Mouse (Mus musculus) MEL (cell line): ENCODE results near the gene Ikzf1. TPM values are rescaled to one million over a fixed set of nuclear protein-coding genes. Genes with fewer than 3 reads are reported as not detected.

Source experiments
- DNase-seq: peaks from one replicate; pipeline ENCODE4 v3.0.0; 2011; ENCODE audit warnings: low read depth, low spot score
- H3K27ac ChIP-seq: 2 replicates; pipeline ENCODE4 v1.5.1; 2012; ENCODE audit warnings: low read depth, mild to moderate bottlenecking, control low read depth, low read length, moderate library complexity; ENCODE audit not compliant: control insufficient read depth
- H3K27me3 ChIP-seq, 2 experiments: fragments of 150-350 bp in 1 of 2; sonication (generic) in 1 of 2; 2 replicates each; pipeline ENCODE4 v1.6.1; 2012; ENCODE audit warnings: low read length in 2 of 2, mild to moderate bottlenecking in 2 of 2, improper control_type of control experiment in 1 of 2, moderate library complexity in 1 of 2; ENCODE audit not compliant: insufficient read depth in 2 of 2, control insufficient read depth in 1 of 2
- H3K36me3 ChIP-seq, 2 experiments: 2 replicates each; pipeline ENCODE4 v1.6.1; 2012 to 2014; ENCODE audit warnings: low read length in 2 of 2, improper control_type of control experiment in 1 of 2, inconsistent platforms in 1 of 2, mild to moderate bottlenecking in 1 of 2; ENCODE audit not compliant: insufficient read depth in 2 of 2, control insufficient read depth in 1 of 2
- H3K4me1 ChIP-seq, 2 experiments: fragments of 150-350 bp in 1 of 2; sonication (generic) in 1 of 2; 2 replicates each; pipeline ENCODE4 v1.6.1; 2012; ENCODE audit warnings: low read length in 2 of 2, improper control_type of control experiment in 1 of 2, mild to moderate bottlenecking in 1 of 2; ENCODE audit not compliant: insufficient read depth in 2 of 2, control insufficient read depth in 1 of 2
- H3K4me3 ChIP-seq, 2 experiments: fragments of 150-350 bp in 1 of 2; sonication (generic) in 1 of 2; 2 replicates each; pipeline ENCODE4 v1.5.1; 2012; ENCODE audit warnings: low read depth in 2 of 2, low read length in 2 of 2, mild to moderate bottlenecking in 2 of 2, moderate library complexity in 2 of 2, control low read depth in 1 of 2, improper control_type of control experiment in 1 of 2; ENCODE audit not compliant: control insufficient read depth in 1 of 2, insufficient read depth in 1 of 2
- H3K79me2 ChIP-seq: 2 replicates; pipeline ENCODE4 v1.6.1; 2012; ENCODE audit warnings: mild to moderate bottlenecking, low read length, moderate library complexity; ENCODE audit not compliant: control insufficient read depth, poor library complexity, insufficient read depth
- H3K9ac ChIP-seq: 2 replicates; pipeline ENCODE4 v1.6.1; 2012; ENCODE audit warnings: low read depth, mild to moderate bottlenecking, control low read depth, low read length, moderate library complexity; ENCODE audit not compliant: control insufficient read depth, poor library complexity, severe bottlenecking
- H3K9me3 ChIP-seq: fragments of 150-350 bp; sonication (generic); replicated peaks from 2 replicates; pipeline ENCODE4 v1.6.1; 2012; ENCODE audit warnings: mild to moderate bottlenecking, low read length, improper control_type of control experiment, moderate library complexity; ENCODE audit not compliant: insufficient read depth
- BHLHE40 ChIP-seq: IDR thresholded peaks from 2 replicates; pipeline ENCODE4 v1.6.1; 2012; ENCODE audit warnings: low read depth, mild to moderate bottlenecking, inconsistent platforms, low read length, improper control_type of control experiment, borderline replicate concordance
- CHD1 ChIP-seq: IDR thresholded peaks from 2 replicates; pipeline ENCODE4 v1.6.1; 2012; ENCODE audit warnings: low read depth, mild to moderate bottlenecking, inconsistent platforms, low read length, improper control_type of control experiment
- E2F4 ChIP-seq: IDR thresholded peaks from 2 replicates; pipeline ENCODE4 v1.6.1; 2011; ENCODE audit warnings: low read depth, low read length, improper control_type of control experiment, borderline replicate concordance
- ELF1 ChIP-seq: IDR thresholded peaks from 2 replicates; pipeline ENCODE4 v1.6.1; 2014; ENCODE audit warnings: low read depth, mild to moderate bottlenecking, inconsistent platforms, low read length, improper control_type of control experiment, moderate library complexity
- EP300 ChIP-seq, 2 experiments: IDR thresholded peaks; 2 replicates each; pipeline ENCODE4 v1.6.1; 2011; ENCODE audit warnings: improper control_type of control experiment in 2 of 2, low read length in 2 of 2, low read depth in 1 of 2, mild to moderate bottlenecking in 1 of 2
- ETS1 ChIP-seq: IDR thresholded peaks from 2 replicates; pipeline ENCODE4 v1.6.1; 2012; ENCODE audit warnings: low read depth, mild to moderate bottlenecking, inconsistent platforms, low read length, improper control_type of control experiment, moderate library complexity
- GABPA ChIP-seq: IDR thresholded peaks from 2 replicates; pipeline ENCODE4 v1.6.1; 2012; ENCODE audit warnings: low read depth, mild to moderate bottlenecking, inconsistent platforms, low read length, improper control_type of control experiment, moderate library complexity
- GATA1 ChIP-seq: IDR thresholded peaks from 2 replicates; pipeline ENCODE4 v1.6.1; 2011; ENCODE audit warnings: low read depth, low read length, improper control_type of control experiment
- HCFC1 ChIP-seq: IDR thresholded peaks from 2 replicates; pipeline ENCODE4 v1.6.1; 2012; ENCODE audit warnings: low read depth, mild to moderate bottlenecking, inconsistent platforms, low read length, improper control_type of control experiment, moderate library complexity
- KAT2A ChIP-seq: conservative IDR thresholded peaks from 2 replicates; pipeline ENCODE4 v1.6.1; 2012; ENCODE audit warnings: low read depth, low read length, improper control_type of control experiment, inconsistent platforms
- MAFK ChIP-seq: IDR thresholded peaks from 2 replicates; pipeline ENCODE4 v1.6.1; 2011; ENCODE audit warnings: low read depth, mild to moderate bottlenecking, low read length, improper control_type of control experiment, borderline replicate concordance
- MAX ChIP-seq: IDR thresholded peaks from 2 replicates; pipeline ENCODE4 v1.6.1; 2011; ENCODE audit warnings: low read length, improper control_type of control experiment
- MEF2A ChIP-seq: IDR thresholded peaks from 2 replicates; pipeline ENCODE4 v1.6.1; 2014; ENCODE audit warnings: low read depth, mild to moderate bottlenecking, inconsistent platforms, low read length, improper control_type of control experiment; ENCODE audit not compliant: poor library complexity, insufficient replicate concordance, severe bottlenecking; ENCODE audit errors: extremely low read depth
- MXI1 ChIP-seq: IDR thresholded peaks from 2 replicates; pipeline ENCODE4 v1.6.1; 2011; ENCODE audit warnings: mild to moderate bottlenecking, low read depth, low read length, improper control_type of control experiment
- MYB ChIP-seq: IDR thresholded peaks from 2 replicates; pipeline ENCODE4 v1.6.1; 2011; ENCODE audit warnings: mild to moderate bottlenecking, low read depth, low read length, improper control_type of control experiment
- MYC ChIP-seq: IDR thresholded peaks from 2 replicates; pipeline ENCODE4 v1.6.1; 2011; ENCODE audit warnings: low read depth, mild to moderate bottlenecking, low read length, improper control_type of control experiment, moderate library complexity
- NELFE ChIP-seq: IDR thresholded peaks from 2 replicates; pipeline ENCODE4 v1.6.1; 2011; ENCODE audit warnings: low read depth, low read length, improper control_type of control experiment
- POLR2A ChIP-seq, 2 experiments: IDR thresholded peaks; 2 replicates each; pipeline ENCODE4 v1.6.1; 2011 to 2012; ENCODE audit warnings: low read length in 2 of 2, mild to moderate bottlenecking in 2 of 2, control low read depth in 1 of 2, improper control_type of control experiment in 1 of 2, low read depth in 1 of 2, moderate library complexity in 1 of 2; ENCODE audit not compliant: control insufficient read depth in 1 of 2, insufficient read depth in 1 of 2, poor library complexity in 1 of 2
- POLR2AphosphoS2 ChIP-seq: IDR thresholded peaks from 2 replicates; pipeline ENCODE4 v1.6.1; 2011; ENCODE audit warnings: low read length, improper control_type of control experiment
- RAD21 ChIP-seq: IDR thresholded peaks from 2 replicates; pipeline ENCODE4 v1.6.1; 2011; ENCODE audit warnings: mild to moderate bottlenecking, low read depth, low read length, improper control_type of control experiment
- RCOR1 ChIP-seq: IDR thresholded peaks from 2 replicates; pipeline ENCODE4 v1.6.1; 2012; ENCODE audit warnings: low read depth, mild to moderate bottlenecking, inconsistent platforms, low read length, improper control_type of control experiment
- SIN3A ChIP-seq: IDR thresholded peaks from 2 replicates; pipeline ENCODE4 v1.6.1; 2012; ENCODE audit warnings: low read length, improper control_type of control experiment, inconsistent platforms
- SMC3 ChIP-seq: IDR thresholded peaks from 2 replicates; pipeline ENCODE4 v1.6.1; 2011; ENCODE audit warnings: low read depth, low read length, improper control_type of control experiment
- TAL1 ChIP-seq: IDR thresholded peaks from 2 replicates; pipeline ENCODE4 v1.6.1; 2012; ENCODE audit warnings: mild to moderate bottlenecking, inconsistent platforms, low read length, moderate library complexity, mixed read lengths
- TCF12 ChIP-seq: IDR thresholded peaks from 2 replicates; pipeline ENCODE4 v1.6.1; 2014; ENCODE audit warnings: low read depth, mild to moderate bottlenecking, inconsistent platforms, low read length, improper control_type of control experiment, moderate library complexity
- USF1 ChIP-seq: IDR thresholded peaks from 2 replicates; pipeline ENCODE4 v1.6.1; 2014; ENCODE audit warnings: low read depth, mild to moderate bottlenecking, inconsistent platforms, low read length, improper control_type of control experiment, moderate library complexity
- ZC3H11A ChIP-seq: IDR thresholded peaks from 2 replicates; pipeline ENCODE4 v1.6.1; 2012; ENCODE audit warnings: low read depth, mild to moderate bottlenecking, inconsistent platforms, low read length, improper control_type of control experiment
- ZMIZ1 ChIP-seq: IDR thresholded peaks from 2 replicates; pipeline ENCODE4 v1.6.1; 2012; ENCODE audit warnings: low read depth, mild to moderate bottlenecking, inconsistent platforms, low read length, improper control_type of control experiment, moderate library complexity
- ZNF384 ChIP-seq: IDR thresholded peaks from 2 replicates; pipeline ENCODE4 v1.6.1; 2012; ENCODE audit warnings: low read depth, mild to moderate bottlenecking, inconsistent platforms, low read length, improper control_type of control experiment
- polyA plus RNA-seq, 2 experiments: library from polyadenylated mRNA; stranded (reverse) in 1 of 2; unstranded in 1 of 2; fragments of >175 nt in 1 of 2; fragments of >200 nt in 1 of 2; gene quantifications; 2 replicates each; pipeline versions ENCODE4 v1.2.1 to v1.2.4; 2012; ENCODE audit warnings: low replicate concordance in 2 of 2, low read depth in 1 of 2; ENCODE audit not compliant: insufficient read length in 2 of 2, insufficient read depth in 1 of 2, missing spikeins in 1 of 2
- total RNA-seq: library from RNA; depleted of rRNA; stranded (reverse); fragments of 300-350 nt; gene quantifications from 2 replicates; pipeline ENCODE4 v1.2.3, GENCODE M21; 2012

The Ikzf1 gene
- total and polyA plus RNA-seq, 3 experiments: 28.0 to 128 (median 90.6) TPM

- Histone ChIP-seq H3K9me3 (no peaks in the 10 kb centered on the region), H3K4me1 (peaks cover 37 to 53% of the 10 kb centered on the region in 2 experiments), H3K27ac (peak overlapping the region; percentile 99), H3K79me2 (peaks cover 88% of the 10 kb centered on the region), H3K9ac (peak overlapping the region; percentile 70), H3K27me3 (no peaks in the 10 kb centered on the region), H3K4me3 (peak overlapping the region; percentile 51 to 56), H3K36me3 (peaks cover 3 to 66% of the 10 kb centered on the region in 2 experiments; a peak in 3 of 4 replicates)
- TF ChIP-seq CHD1 (0 out of 2 replicates have a peak, but pooled peaks have one; percentile 33), MYC (peak; percentile 7; the same call in 1 of the 2 replicates), TAL1 (no peak), SMC3 (0 out of 2 replicates have a peak, but pooled peaks have one; percentile 0), BHLHE40 (no peak), KAT2A (no peak)
- DNase-seq: no peak
Observed at GRCm38 (mm10) chr11:11690845-11691196, 6.0 kb downstream of the Ikzf1 start.

GRCm38 (mm10) chr11:11691324-11692058 lies 6.7 kb downstream of the Ikzf1 start:
- peak overlapping the region; percentile 99 for H3K27ac ChIP-seq
- peak; percentile 92 for DNase-seq
- peaks cover 44 to 60% of the 10 kb centered on the region in 2 experiments for H3K4me1 ChIP-seq
- no peaks in the 10 kb centered on the region for H3K9me3 ChIP-seq
- H3K36me3 ChIP-seq: peaks cover 3 to 73% of the 10 kb centered on the region in 2 experiments; a peak in 3 of 4 replicates
- H3K79me2 ChIP-seq: peaks cover 88% of the 10 kb centered on the region
- H3K27me3 ChIP-seq: no peaks in the 10 kb centered on the region
- peak overlapping the region; percentile 70 for H3K9ac ChIP-seq
- H3K4me3 ChIP-seq: peak overlapping the region; percentile 51 to 56
- TF ChIP-seq GATA1 (peak; percentile 2), MYC (peak; percentile 91), ETS1 (peak; percentile 83), MYB (peak; percentile 57; the same call in 1 of the 2 replicates), SIN3A (peak; percentile 79), RAD21 (no peak), EP300 (IDR thresholded peaks at IDR 0.05; ENCODE audit: low read depth in 1 of 2, low read length in 2 of 2) (peak; percentile 58 to 59), USF1 (no peak; the same call in 1 of the 2 replicates), POLR2AphosphoS2 (peak; percentile 75), MAFK (no peak), MXI1 (peak; percentile 73), ZC3H11A (no peak; the same call in 1 of the 2 replicates), BHLHE40 (peak; percentile 3; the same call in 1 of the 2 replicates), ELF1 (peak; percentile 51; the same call in 1 of the 2 replicates), E2F4 (no peak), TCF12 (peak; percentile 41), ZMIZ1 (peak; percentile 24; the same call in 1 of the 2 replicates), MAX (peak; percentile 92), POLR2A (IDR thresholded peaks at IDR 0.05; ENCODE audit: control insufficient read depth in 1 of 2, insufficient read depth in 1 of 2, low read depth in 1 of 2, low read length in 2 of 2, poor library complexity in 1 of 2) (peak in 1 of 2 experiments; percentile 62; a peak in 2 of 4 replicates), HCFC1 (peak; percentile 18; the same call in 1 of the 2 replicates), GABPA (no peak), NELFE (peak; percentile 44; the same call in 1 of the 2 replicates), ZNF384 (peak; percentile 72), MEF2A (peak; percentile 70; the same call in 1 of the 2 replicates), RCOR1 (0 out of 2 replicates have a peak, but pooled peaks have one; percentile 36), SMC3 (no peak; the same call in 1 of the 2 replicates)
